Mouse (Mus musculus) gastrocnemius, adult 8-10 months (tissue): Measurements from ENCODE around the gene Zfp691. TPM values are rescaled to one million over a fixed set of nuclear protein-coding genes. Genes with fewer than 3 reads are reported as not detected.

Source experiments
- DNase-seq, 2 experiments: peaks; one replicate each; pipeline ENCODE4 v3.0.0; 2022; ENCODE audit warnings: low spot score in 2 of 2
- total RNA-seq, 4 experiments: library from RNA; stranded (reverse); gene quantifications; 2 replicates each; pipeline ENCODE4 v1.2.4; 2022

Zfp691 gene
- total RNA-seq, 4 experiments from 2014 or later = 15.2 to 18.5 (median 16.8) TPM

DNA sequence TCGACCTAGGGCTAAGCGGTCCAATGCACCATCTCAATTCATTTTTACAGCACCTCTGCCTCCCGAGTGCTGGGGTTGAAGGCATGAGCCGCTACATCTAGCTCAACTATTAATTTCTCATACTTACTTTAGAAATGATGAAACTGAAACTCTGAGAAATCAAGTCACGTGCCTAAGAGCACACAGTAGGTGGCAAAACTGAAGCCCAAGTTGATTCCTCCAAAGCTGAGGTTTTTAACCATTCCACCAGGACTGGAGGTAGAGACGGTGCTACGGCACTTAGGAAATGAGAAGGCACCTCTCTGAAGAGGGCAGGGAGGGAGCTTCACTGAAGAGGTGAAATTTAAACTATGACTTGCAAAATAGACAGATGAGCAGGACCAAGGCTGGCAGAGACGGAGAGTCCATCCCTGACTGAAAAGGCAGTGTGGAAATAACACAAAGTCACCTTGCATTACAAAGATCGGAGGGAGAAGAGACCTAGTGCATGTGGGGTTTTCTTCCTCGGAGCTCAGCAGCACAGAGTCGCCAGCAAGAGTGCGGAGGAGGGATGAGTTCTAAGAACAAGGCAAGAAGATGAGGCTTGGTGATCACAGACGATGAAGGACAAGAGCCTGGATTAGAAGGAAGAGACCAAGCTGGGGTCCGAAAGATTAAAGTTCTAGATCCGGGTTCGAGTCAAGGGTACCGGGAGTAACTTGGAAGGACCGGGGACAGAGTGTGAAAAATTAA is 910 bp downstream of the Zfp691 start:
- no peak for DNase-seq

DNA sequence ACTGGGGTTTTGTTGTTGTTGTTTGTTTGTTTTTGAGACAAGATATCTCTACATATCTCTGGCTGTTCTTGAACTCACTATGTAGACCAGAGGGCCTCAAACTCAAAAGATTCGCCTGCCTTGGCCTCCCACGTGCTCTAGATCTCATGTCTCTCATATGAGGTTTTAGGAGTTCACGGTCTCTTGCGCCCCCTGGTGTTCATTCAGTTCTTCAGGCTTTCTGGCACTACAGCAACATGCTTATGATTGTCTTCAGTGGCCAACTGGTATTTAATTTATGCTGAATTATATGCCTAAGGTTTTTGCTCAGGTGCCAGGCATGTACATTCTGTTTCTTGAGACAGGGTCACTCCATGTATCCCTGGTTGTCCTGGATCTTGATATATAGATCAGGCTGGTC is 6.3 kb downstream of the Zfp691 start:
- peak; percentile 68 to 77 for DNase-seq

DNA sequence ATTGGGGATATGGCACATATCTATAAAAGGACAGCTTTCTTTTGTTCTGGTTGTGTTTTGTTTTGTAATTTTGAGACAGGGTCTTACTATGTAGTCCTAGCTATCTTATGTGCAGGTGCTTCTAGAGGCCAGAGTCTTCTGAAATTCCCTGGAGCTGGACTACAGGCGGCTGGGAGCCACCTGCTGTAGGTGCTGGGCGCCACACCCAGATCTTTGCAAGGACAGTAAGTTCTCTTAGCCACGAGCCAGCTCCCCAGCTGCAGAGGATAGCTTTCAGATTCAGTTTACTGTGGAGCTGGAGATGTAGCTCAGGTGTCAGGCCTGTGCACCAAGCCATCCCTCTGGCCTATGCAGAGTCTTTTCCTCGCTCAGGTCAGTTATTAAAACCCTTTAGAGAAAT is 6.9 kb downstream of the Zfp691 start:
- no peak for DNase-seq

DNA sequence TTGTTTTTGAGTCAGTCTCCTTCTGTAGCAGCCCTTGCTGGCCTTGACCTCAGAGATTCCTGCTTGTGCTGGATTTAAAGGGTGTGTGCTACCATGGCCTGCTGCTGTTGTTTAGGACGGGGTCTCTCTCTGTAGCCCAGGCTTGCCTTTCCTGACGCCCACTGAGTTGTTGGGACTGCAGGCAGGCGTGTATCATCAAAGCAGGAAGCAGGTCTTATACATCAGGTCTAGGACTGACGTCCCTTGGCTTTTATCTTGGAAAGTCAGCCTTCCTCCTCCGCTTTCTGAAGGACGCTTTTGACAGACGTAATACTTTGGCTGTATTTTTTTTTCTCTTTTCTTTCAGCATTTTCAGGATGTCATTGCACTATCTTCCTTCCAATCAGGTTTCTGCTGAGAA is 8.1 kb downstream of the Zfp691 start:
- no peak for DNase-seq

DNA sequence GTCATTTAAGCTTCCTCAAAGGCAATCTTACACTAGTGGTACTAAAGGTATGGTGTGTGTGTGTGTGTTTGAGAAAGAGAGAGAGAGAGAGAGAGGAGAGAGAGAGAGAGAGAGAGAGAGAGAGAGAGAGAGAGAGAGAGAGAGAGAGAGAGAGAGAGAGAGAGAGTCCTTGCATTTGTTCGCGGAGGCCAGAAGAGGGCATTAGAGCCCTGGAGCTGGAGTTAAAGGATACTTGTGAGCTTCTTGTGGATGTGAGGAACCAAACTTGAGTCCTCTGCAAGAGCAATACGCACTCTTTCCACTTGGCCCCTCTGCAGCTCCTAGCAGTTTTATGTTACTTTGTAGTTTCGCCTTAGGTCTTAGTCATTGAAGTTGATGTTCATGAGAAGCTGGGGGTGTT is 11.0 kb downstream of the Zfp691 start:
- DNase-seq = no peak

DNA sequence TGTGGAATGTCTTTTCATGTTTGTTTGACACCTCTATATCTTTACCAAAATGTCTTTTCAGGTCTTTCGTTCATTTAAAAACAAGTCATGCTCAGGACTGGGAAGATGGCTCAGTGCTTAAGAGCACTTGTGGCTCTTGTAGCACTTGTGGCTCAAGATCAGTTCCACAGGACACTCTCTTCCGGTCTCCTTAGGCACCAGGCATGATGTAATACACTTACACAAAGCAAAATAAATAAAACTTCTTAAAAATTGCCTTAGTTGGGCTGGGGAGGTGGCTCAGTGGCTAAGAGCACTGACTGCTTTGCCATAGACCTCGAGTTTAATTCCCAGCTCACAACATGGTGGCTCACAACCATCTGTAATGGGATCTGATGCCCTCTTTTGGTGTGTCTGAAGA is 12.6 kb downstream of the Zfp691 start:
- DNase-seq = no peak

DNA sequence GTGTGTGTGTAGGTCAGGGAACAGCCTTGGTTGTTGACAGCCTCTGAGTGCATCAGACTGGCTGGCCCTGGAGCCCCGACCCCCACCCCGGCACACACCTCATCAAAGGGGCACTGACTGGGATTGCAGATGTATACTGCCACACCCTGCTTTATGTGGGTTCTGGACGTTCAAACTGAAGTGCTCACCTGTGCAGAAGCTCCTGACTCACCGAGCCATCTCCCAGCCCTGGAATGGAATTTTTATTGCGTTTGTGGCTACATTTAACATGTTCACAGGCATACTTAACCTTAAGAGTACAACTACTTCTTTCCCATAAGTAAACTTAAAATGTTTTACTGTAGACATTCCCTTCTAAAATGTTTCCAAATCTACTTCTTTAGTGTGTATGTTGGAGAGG is 16.1 kb downstream of the Zfp691 start:
- DNase-seq = no peak

DNA sequence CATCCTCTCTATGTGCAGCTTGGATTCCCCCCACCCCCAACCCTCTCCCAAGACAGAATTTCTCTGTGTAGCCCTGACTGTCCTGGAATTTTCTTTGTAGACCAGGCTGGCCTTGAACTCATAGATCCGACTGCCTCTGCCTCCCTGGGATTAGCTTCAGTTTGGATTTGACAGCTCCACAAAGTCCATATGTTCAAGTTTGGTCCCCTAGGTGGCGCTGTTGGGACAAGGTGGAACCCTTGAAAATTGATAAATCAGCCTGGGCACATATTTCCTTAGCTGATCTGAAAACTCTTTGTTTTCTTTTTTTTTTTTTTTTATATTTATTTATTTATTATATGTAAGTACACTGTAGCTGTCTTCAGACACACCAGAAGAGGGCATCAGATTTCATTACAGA is 16.8 kb downstream of the Zfp691 start:
- DNase-seq = peak; percentile 32 to 36

DNA sequence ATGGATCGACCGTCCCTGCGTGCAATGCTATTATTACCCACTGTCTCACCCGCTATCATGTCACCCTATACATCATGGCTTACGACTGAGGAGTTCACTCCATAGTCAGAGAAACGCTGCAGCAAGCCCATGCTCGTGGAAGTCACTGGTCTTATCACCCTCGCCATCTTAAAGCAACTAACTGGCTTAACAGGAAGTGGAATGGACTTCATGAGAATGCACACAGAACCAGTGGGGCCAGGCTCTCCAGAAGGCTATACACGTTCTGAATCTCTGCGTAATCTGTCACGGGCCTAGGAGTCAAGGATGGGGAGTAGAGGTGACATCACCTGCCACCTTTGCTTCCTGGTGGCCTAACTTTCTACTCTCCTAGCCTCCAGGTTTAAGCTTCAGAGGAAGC is 25.3 kb downstream of the Zfp691 start:
- DNase-seq = no peak

DNA sequence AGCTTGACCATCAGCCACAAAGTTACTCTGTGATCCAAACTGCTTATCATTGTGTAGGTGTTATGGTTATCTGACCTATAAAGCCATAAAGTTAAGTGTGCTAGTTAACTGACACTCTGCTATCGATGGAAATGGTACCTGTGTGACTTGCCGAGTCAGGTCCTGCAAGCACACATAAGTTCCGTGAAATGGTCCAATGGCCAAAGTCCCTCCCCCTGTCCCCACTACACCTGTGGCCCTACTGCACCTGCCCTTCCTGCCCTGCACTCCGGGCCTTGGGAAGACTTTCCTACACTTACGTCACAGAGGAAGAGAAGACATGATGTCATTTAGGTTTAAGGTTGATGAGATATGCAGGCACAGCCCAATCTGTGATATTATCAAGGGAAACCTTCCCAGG is 26.6 kb downstream of the Zfp691 start:
- DNase-seq = no peak

DNA sequence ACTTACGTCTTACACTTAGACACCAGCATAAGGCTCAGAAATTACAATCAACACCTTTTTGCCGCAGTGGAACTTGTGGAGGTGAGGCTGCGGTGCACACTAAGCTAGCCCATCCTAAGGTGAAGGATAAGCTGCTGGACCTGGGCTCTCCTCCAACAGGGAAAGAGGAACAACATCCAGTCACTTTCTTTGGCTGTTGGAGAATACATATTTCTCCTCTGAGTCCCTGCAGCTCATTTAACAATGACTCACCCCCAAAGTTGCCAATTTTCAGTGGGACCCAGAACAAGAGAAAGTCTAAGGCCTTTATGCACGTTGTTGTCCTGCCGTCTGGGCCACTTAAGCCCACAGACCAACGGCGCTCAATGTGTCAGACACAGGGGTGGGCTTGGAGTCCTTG is 27.2 kb downstream of the Zfp691 start:
- DNase-seq = no peak

DNA sequence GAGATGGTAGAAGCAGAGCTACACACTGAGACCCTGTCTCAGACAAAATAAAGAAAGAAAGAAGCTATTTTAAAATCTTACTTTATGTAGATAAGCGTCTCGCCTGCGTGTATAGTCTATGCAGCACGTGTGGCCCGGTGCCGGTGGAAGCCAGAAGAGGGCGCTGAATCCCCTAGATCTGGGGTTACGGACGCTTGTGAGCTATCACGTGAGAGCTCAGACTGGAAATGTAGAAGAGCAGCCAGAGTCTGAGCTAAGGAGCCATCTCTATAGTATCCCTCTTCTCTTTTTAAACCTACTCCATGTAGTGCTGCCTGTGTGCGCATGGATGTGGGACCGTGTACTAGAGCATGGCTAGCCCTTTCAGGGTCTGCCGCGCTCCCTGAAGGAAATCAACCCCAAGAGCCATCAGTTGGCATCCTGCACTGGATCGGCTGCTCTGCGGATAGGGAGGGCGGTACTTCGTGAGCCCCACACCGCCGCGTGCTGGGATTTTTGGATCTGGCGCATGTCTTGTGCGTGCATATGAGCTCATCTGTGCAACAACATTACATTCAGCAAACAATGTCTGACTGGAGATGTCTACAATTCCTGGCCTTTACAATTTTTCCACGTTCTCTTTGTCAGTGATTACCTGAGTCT is 31.6 kb downstream of the Zfp691 start:
- DNase-seq = no peak

DNA sequence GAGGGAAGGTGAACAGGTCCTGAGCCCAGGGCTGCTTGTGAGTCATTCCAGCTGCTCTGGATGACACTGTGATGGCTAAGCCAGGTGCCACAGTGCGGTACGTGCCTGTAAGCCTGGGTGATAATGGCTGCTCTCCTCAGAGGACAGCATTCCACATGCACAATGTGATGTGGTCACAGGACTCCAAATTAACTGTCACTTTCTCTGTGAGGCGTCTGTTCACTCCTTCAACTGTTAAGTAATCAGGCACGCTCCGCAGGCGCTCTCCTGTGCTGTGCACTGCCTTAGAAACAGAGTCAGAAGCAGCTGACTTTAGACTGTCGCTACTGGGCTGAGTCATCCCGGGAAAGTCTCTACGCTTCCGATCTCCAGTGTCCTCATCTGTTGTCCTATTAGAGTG is 32.8 kb downstream of the Zfp691 start:
- no peak for DNase-seq

DNA sequence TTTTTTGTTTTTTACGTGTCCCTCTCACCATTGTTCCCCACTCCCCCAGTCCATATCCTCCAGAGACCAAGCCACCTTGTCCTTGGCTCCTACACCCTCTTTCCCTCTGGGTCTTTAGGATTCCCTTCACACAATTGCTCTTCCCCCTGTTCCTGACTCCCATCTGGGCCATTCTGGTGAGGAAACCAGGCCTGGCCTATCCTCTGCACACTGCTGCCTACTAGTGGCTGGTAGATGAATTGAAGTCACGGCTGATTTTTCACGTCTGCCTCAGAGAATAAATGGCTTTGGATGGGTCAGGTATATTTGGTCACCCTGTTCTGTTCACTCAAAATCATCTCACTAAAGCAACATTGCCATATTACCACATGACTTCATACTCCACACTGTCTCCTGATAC is 33.9 kb downstream of the Zfp691 start:
- DNase-seq = no peak

DNA sequence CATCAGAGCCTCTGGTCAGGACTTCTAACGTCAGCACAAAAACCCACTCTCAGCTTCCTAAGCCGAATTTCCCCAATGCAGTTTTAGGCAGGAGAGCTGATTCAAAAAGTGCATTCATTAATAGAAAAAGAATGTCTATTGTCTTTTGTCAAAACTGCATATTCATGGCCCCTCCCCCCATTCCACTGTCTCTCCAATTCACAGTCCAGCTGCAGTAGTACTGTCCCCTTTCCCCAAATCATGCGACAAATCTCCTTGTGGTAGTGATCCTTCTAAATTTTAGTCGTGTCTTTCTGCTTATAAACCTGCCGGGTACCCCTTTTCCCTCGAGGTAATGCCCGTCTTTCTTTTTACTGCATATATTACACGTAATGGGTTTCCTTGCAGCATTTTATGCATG is 35.2 kb downstream of the Zfp691 start:
- no peak for DNase-seq

DNA sequence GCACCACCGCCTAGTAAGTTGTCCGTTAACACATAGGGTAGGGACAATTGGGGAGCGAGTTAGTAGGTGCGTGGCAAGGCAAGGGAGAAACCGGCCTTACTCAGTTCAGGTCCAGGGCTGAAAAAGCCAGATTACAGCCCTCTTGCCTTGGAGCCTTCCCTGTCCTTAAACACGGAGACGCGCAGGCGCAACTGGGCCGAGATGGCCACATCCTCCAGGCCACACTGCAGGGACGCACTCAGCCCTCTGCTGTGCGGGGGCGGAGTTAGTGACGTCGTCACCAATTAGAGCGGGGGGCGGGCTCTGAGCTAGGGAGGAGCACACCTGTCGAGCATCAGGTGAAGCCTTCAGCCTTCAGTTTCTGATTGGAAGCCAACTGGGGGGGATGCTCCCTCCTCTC is 35.8 kb downstream of the Zfp691 start:
- no peak for DNase-seq

DNA sequence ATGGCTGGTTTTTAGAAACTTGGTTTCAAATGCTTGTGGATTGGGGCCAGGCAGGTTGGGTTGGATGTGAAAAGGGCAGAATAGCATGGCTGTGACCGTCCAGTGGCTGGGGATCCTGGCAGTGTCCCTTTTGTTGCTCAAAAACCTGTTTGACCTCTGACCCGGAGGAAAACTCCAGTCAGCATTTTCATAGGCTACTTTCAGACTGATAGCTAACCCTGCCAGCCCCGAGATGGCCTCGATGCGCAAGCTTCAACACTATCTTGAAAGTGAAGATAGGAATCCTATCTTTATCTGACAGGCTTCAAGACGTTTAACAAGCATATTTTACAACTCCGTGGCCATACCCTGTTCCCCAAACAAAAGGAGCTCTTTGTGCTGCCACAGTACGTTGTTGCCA is 36.7 kb downstream of the Zfp691 start:
- no peak for DNase-seq

DNA sequence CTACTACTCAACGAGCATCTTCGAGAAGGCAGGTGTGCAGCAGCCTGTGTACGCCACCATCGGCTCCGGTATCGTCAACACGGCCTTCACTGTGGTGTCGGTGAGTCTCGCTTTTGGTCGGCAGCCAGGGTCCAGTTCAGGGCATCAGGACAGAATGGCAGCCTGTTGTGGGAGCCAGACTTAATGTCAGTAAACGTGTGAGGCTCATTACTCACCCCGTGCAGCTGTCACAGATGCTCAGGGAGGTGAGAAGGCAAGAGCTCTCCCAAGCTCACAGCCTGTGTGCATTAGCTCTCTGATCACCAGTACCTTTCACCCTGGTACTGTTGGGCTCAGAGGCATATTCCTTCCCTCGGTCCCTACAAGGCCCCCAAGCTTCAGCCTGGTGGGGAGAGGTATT is 40.1 kb downstream of the Zfp691 start:
- no peak for DNase-seq

DNA sequence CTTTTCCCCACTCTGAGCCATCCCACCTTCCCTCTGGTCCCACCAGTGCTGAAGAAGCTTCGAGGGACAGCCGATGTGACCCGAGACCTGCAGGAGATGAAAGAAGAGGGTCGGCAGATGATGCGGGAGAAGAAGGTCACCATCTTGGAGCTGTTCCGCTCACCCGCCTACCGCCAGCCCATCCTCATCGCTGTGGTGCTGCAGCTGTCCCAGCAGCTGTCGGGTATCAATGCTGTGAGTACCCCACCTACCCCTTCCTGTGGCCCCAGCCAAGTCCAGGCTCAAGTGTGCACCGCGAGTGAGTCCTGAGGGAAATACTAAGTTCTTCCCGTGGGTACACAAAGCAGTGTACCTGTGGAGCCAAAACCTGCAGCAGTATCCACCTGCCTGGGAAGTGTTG is 40.7 kb downstream of the Zfp691 start:
- DNase-seq = no peak

DNA sequence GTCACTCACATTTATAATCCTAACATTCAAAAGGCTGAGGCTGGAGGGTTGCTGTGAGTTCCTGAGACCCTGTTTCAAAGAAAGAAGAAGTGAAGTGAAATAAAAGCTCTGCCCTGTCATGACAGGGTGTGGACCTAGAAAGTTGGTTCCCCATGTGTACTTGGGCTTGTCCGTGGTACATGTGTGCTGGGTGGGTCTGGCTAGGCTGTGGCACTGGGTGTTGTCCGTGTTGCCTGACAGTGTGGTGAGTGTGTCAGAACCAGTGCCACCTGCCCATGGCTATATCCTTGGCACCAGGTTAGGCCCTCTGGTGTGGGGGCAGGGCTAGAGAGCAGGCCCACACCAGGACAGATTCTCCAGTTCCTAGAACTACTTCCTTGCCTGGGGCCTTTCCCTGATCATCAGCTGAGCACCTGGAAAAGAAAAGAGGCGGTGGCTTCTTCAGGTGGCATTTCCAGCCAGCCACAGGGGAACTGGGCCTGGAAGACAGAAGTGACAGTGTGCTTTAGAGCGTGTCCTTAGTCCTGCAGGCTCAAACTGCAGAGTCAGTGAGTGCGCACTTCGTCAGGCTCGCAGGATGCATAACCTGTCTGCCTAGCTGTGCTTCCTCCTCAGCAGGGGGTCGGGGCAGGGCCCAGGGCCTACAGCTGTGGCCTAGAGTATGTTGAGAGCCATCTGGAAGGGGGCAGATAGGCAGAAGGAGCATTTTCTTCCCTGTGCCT is 42.6 kb downstream of the Zfp691 start:
- DNase-seq = no peak

DNA sequence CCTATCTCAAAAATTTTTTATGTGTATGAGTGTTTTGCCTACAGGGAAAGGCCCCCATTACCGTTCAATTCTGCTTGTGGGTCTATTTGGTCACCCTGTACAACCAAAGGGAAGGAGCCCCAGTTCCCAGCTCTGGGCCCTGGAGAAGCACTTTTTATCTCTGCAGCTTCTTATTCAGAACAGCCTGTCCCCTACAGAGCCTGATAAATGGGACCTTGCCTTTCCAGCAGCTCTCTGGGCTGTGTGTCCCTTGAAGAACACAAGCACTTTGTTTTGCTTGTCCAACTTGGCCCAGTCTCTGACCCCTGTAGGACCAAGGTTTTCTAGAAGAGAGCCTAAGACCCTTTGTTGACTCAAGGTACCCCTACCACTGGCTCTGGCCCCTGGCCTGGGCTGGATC is 44.9 kb downstream of the Zfp691 start:
- DNase-seq = no peak

DNA sequence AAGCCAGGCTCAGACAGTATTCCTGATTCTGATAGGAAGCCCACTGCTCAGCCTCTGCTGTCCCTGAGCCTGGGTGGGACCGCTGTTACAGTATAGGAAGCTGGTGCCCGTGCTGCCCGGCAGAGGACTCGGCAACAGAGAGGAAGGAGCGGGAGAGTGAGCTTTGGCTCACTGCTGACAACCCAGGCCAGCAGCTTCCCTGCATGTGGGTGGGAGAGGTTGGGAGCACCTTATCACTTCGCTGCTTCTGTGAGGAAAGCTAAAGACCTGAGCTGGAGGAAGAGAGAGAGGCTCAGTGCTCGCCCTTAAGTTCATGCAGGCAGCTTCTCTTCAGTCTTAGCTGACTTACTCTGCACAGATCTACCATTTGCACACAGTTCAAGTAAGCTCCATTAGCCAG is 45.4 kb downstream of the Zfp691 start:
- no peak for DNase-seq

DNA sequence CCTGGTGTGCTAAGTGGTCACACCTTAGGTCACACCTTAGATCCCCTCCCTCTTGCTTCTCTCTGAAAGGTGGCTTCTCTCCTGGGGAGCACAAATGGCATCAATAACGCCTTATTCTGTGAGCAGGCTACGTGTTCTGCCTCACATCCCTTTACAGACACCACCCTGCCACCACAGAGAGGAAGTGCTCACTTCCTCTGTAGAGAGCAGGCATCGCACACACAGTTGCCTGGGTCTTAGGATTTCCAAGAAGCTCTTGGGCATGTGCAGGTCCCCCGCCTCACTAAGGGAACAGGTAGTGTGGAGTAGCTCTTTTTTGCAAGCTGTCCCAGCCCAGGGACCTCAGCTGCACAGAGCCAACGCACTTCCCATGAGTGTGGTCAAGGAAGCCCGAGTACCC is 46.8 kb downstream of the Zfp691 start:
- no peak for DNase-seq
